Mouse (Mus musculus): ENCODE data around the gene Pde6g. TPM values are rescaled to one million over a fixed set of nuclear protein-coding genes. Genes with fewer than 3 reads are reported as not detected.

Gene Pde6g
- total RNA-seq, 2 experiments from 2014 or later: 0.43 TPM; not detected in 1

- DNase-seq (ENCODE audit: low spot score in 2 of 2): no peak
Measured at GRCm38 (mm10) chr11:120467736-120468092, 14.4 kb upstream of the Pde6g start.

DNA sequence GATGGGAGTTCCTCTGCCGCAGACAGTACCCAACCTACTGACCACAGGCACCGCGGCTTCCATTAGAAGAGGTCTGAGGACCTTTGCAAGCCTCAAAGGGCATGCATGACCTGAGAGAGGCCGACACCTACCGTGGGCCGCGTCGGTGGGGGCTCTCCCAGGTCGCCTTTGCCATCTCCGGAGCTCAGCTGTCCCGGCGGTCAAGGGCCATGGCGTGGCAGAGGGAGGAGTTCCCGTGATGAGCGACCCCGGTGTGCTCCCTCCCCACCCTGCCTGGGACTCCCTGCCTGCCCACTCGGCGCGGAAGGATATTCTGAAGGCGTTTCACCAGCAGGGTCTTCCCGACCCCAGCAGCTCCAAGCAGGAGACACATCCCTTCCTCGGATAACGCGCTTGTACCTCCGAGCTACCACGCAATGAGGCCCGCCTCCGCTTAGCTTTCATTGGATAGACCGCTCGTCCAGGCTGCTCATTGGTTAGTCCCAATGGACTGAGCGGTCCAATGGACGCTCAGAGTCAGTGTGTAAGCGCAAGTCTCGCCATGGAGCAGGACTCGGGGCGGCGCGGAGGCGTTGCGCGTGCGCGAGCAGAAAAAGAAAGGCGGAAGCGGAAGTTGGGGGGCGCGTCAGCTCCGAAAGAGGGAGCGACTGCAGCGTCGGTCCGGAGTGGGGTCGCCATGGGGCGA is 13.9 kb upstream of the Pde6g start, which contains the start of gene Arl16:
TSS of gene Arl16 (minus strand) at position 557 of the 685 bp plus-strand sequence.
- DNase-seq (ENCODE audit: low spot score in 2 of 2): peak; percentile 89 to 97

- no peak for DNase-seq (ENCODE audit: low spot score in 2 of 2)
Measured at GRCm38 (mm10) chr11:120465521-120465920, 12.2 kb upstream of the Pde6g start.

- DNase-seq (ENCODE audit: low spot score in 2 of 2): no peak
Measured at GRCm38 (mm10) chr11:120464365-120464764, 11.1 kb upstream of the Pde6g start.

DNA sequence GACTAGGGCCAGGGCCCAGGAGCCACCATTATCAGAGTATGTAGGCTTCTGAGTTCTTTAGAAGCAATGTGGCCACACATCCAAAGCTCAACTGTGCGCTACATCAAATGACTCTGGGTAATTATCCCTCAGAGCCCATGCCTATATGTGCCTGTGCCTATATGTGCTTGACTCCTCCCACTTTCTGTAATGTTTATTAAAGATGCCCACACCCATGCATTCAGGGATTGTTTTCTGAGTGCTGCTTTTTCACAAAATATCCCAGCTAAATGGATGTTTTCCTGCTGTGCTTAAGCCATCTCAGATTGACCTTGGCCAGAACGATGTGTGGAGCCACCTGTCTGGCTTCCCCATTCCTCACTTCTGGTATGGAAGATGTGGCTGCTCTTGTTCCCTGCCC is 10.2 kb upstream of the Pde6g start:
- no peak for DNase-seq (ENCODE audit: low spot score in 2 of 2)

DNA sequence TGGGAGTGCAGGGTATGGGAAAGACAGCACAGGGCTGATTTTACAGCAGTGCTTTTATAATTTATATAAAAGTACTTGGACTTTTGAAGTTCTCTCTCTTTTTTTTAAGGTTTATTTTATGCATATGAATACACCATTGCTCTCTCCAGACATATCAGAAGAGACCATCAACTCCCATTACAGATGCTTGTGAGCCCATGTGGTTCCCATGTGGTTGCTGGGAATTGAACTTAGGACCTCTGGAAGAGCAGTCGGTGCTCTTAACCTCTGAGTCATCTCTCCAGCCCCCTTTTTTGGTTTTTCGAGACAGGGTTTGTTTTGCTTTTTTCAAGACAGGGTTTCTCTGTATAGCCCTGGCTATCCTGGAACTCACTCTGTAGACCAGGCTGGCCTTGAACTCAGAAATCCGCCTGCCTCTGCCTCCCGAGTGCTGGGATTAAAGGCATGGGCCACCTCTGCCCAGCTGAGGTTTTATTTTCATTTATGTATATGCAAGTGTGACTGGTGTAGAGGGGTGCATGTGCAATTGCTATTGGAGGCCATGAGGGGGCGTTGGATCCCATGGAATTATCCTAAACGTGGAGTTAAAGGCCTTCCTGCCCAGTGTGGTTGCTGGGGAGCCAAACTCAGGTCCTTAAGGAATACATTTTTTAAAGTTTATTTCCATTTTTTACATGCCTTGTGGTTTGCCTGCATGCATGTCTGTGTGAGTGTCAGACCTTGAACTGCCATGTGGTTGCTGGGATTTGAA is 5.7 kb upstream of the Pde6g start:
- DNase-seq (ENCODE audit: low spot score in 2 of 2): no peak

DNA sequence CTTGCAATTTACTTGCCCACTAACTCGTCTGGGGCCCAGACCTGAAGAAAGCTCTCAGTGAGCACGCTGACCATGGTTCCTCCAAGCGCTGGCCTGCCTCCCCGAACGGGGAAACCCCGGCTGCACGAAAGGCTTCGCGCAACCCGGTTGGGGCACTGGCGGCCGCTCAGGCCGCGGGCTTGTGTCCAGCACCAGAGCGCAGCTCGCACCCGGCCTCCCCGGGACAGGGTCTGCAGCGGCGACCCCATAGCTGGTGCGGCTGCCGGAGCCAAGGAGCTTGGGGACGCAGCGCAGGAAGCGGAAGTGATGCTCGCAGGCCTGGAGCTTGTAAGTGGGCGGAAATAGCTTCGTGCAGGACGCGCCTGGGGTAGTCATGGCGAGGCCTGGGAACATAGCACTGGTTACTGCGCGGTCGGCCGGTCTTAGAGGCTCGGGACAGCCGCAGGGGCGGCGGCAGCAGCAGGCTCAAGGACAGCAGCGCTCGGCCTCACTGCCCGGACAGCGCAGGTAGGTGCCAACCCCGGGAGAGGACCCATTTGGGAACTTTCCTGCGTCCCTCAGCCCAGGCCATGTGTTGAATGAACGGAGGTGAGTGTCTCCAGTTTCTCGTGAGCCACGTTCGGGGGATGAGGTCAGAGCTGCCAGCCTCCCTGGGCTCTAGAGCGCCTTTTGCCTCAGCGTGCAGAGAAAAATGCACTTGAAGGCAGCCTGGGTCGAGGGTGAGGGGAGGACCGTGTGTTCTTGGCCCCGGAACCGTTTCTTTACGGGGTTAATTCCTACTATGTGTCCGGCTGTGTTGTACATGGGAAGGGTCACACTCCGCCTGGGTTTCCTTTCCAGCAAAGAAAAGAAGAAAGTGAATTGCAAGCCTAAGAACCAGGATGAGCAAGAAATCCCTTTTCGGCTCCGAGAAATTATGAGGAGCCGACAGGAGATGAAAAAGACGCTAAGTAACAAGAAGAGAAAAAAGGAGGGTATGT is 4.8 kb upstream of the Pde6g start, which contains the start of the genes Oxld1 and Ccdc137:
TSS of gene Oxld1 (minus strand) at position 297 of the 980 bp plus-strand sequence.
TSS of gene Ccdc137 (plus strand) at position 344 of the 980 bp plus-strand sequence.
- DNase-seq (ENCODE audit: low spot score in 2 of 2): peak; percentile 77 to 80

DNA sequence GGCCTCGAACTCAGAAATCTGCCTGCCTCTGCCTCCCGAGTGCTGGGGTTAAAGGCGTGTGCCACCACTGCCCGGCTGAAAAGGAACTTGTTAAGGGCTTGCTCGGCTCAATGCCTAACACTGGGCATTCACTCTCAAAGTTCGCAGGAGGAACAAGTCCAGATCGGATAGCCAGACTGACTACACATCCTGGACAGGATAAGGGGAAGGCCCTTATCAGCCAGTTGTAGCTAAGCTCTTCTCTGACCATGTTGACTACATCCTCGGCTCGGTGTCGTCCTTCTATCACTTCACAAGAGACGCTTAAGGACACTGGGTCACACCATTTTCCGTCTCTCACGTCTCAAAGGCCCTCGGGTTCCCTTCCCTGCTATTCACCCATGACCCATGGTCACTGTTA is 4.1 kb upstream of the Pde6g start:
- DNase-seq (ENCODE audit: low spot score in 2 of 2): no peak

DNA sequence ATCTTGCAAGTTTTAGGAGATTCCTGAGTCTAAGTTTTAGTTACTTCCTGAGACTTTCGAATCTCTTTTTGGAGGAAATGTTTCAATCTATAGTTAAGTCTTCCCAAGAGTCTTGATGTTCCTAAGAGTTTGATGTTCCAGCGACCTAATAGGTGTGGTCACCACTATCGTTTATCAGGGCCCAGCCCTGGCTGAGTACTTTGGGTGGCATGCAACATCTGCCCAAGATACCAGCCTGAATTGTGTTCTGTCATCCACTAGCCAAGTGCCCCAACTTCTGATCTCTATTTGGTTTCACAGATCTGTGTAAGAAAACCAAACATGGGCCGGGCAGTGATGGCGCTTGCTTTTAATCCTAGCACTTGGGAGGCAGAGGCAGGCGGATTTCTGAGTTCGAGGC is 2.1 kb upstream of the Pde6g start:
- DNase-seq (ENCODE audit: low spot score in 2 of 2): no peak

DNA sequence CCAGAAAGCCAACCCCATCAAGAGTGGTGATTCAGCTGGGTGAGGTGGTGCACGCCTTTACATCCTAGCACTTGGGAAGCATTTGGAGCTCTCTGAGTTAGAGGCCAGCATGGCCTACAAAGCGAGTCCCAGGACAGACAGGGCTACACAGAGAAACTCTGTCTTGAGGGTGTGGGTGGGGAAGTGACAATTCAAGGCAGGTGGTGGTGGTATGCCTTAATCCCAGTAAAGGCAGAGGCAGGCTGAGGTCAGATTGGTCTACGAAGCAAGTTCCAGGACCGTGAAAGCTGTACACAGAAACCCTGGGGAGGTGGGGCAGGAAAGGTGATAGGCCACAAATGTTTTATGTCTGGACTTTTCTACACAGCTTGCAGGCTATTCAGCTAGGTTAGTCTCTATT is 1.7 kb upstream of the Pde6g start:
- DNase-seq (ENCODE audit: low spot score in 2 of 2): no peak

- no peak for DNase-seq (ENCODE audit: low spot score in 2 of 2)
Measured at GRCm38 (mm10) chr11:120452246-120452645, 1.1 kb downstream of the Pde6g start.

- DNase-seq (ENCODE audit: low spot score in 2 of 2): no peak
Measured at GRCm38 (mm10) chr11:120447179-120447578, 6.1 kb downstream of the Pde6g start.

- no peak for DNase-seq (ENCODE audit: low spot score in 2 of 2)
Measured at GRCm38 (mm10) chr11:120445475-120445874, 7.8 kb downstream of the Pde6g start.

GRCm38 (mm10) chr11:120444106-120444505 is 9.2 kb downstream of the Pde6g start:
- no peak for DNase-seq (ENCODE audit: low spot score in 2 of 2)

- no peak for DNase-seq (ENCODE audit: low spot score in 2 of 2)
Measured at GRCm38 (mm10) chr11:120442765-120443280, 10.5 kb downstream of the Pde6g start.

DNA sequence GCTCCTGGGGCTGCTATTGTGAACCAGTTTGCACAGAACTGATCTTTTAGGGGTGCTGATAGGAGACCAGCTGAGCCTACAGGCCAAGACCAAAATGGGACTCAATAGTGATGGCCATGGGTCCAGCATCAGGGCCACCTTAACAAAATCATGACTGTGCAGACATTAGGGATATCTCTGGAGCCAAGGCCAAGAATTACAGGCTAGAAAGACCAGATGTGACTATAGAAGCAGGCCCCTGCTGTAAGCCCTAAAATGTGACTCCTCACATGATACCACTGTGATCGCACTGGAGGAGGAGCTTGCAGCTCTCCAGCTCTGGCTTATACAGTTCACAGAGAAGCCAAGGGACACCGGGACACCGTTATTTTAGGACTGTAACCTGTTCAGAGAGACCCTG is 11.0 kb downstream of the Pde6g start, which contains the start of gene Tspan10:
TSS of gene Tspan10 (plus strand) at position 301 of the 400 bp plus-strand sequence.
- no peak for DNase-seq (ENCODE audit: low spot score in 2 of 2)

DNA sequence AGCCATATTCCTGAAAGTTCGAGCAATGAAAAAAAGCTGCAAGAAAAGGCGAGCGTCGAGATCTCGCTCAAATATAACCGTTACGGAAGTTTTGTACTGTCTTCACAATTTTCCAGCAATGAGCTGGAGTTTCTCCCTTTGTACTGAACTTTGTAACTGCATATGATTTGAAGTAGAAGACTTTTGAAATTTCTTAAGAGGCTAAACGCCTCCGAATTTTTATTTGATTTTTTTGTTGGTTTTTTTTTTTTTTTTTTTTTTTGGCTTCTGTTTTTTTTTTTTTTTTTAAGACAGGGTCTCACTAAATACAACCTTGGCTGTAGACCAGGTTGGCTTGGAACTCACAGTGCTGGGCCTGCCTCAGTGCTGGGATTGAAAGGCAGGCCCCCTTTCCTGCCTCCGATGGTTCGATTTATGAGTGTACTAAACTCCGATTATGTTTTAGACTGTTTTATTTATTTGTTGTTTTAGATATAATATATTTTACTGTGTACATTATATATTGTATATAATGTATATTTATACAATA is 15.4 kb downstream of the Pde6g start:
- DNase-seq (ENCODE audit: low spot score in 2 of 2): no peak

DNA sequence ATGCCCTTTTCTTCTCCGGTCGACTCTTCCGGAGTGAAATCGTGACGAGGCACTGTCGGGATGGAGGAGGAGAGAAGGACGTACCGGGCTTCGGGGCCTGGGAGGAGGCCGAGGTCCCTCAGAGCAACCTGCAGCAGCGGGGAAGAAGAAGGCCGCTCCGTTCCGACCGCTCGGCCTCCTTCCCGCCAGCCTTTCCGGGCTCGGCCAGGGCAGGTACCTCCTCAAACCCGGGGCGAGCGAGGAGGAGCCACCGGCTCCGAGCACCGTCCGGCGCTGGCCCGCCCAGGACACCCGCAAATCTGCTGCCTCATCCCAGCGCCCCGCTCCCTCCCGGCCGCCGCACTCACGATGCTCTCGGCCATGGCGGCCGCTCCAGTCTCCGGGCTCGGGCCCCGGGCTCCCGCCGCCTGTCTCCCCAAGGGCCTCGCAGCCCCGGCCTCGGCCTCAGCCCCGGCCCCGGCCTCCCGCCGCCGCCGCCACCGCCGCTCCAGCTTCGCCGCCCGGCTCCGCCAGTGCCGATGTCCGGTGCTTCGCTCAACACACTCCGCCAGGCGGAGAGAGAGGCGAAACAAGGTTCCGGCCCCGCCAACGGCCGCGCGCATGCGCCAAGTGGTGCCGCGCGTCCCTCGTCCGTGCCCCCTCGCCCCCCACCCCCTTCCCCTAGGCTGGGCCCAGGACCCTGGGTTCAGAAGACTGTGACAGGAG is 16.0 kb downstream of the Pde6g start, which contains the start of gene Nploc4:
TSS of gene Nploc4 (minus strand) at position 557 of the 705 bp plus-strand sequence.
- peak; percentile 86 to 89 for DNase-seq (ENCODE audit: low spot score in 2 of 2)

GRCm38 (mm10) chr11:120426727-120427126 is 26.6 kb downstream of the Pde6g start:
- no peak for DNase-seq (ENCODE audit: low spot score in 2 of 2)
